Mouse (Mus musculus) liver, embryonic 16.5 days (tissue): ENCODE data around the gene 9430015G10Rik. TPM values are rescaled to one million over a fixed set of nuclear protein-coding genes. Genes with fewer than 3 reads are reported as not detected.
A peak's percentile ranks its signal among the peaks of the same experiment; 100 is the strongest.

Experiments used
- ATAC-seq: fragments of 200-750 bp; cut with Nextera tagmentation; 2 replicates; pipeline ENCODE4 v1.8.0; 2017; ENCODE audit warnings: low read depth, mild to moderate bottlenecking, moderate number of reproducible peaks, moderate library complexity
- H3K27ac ChIP-seq: fragments of 300-500 bp; sonication (generic); 2 replicates; pipeline ENCODE4 v1.5.1; 2014; ENCODE audit warnings: mild to moderate bottlenecking, low read length
- H3K27me3 ChIP-seq: fragments of 300-500 bp; sonication (generic); 2 replicates; pipeline ENCODE4 v1.6.1; 2014; ENCODE audit warnings: low read depth, low read length, mixed read lengths; ENCODE audit not compliant: control insufficient read depth, insufficient read depth
- H3K36me3 ChIP-seq: fragments of 300-500 bp; sonication (generic); 2 replicates; pipeline ENCODE4 v1.6.1; 2014; ENCODE audit warnings: mild to moderate bottlenecking; ENCODE audit not compliant: control insufficient read depth, insufficient read depth
- H3K4me1 ChIP-seq: fragments of 300-500 bp; sonication (generic); 2 replicates; pipeline ENCODE4 v1.6.1; 2014; ENCODE audit warnings: low read depth, low read length, mixed read lengths; ENCODE audit not compliant: control insufficient read depth
- H3K4me2 ChIP-seq: fragments of 300-500 bp; sonication (generic); 2 replicates; pipeline ENCODE4 v1.6.1; 2014; ENCODE audit warnings: low read depth, low read length, mixed read lengths
- H3K4me3 ChIP-seq: fragments of 300-500 bp; sonication (generic); 2 replicates; pipeline ENCODE4 v1.5.1; 2014; ENCODE audit warnings: low read depth, mild to moderate bottlenecking, low read length
- H3K9ac ChIP-seq: fragments of 300-500 bp; sonication (generic); 2 replicates; pipeline ENCODE4 v1.6.1; 2014; ENCODE audit warnings: low read depth, low read length
- H3K9me3 ChIP-seq: fragments of 300-500 bp; sonication (generic); replicated peaks from 2 replicates; pipeline ENCODE4 v1.6.1; 2016; ENCODE audit warnings: low read length; ENCODE audit not compliant: control insufficient read depth
- WGBS: fragments of 180-500 bp; shearing (Covaris S2); extraction: QIAGEN DNeasy Blood & Tissue Kit; methylation state at CpG from one replicate; pipeline ENCODE4 v1.1.7; 2014; ENCODE audit not compliant: insufficient replicate concordance; 5-methylcytosine and 5-hydroxymethylcytosine counted together
- polyA plus RNA-seq: library from polyadenylated mRNA; unstranded; fragments of >200 nt; fragmentation: Nextera tagmentation; extraction: Ambion mirVana; gene quantifications from 2 replicates; pipeline ENCODE4 v1.2.1, GENCODE M21; 2015

9430015G10Rik gene
- polyA plus RNA-seq, 1 experiment from 2014 or later, result 13.4 TPM

GRCm38 (mm10) chr4:156076911-156077382 lies 32.8 kb upstream of the 9430015G10Rik start:
- H3K9ac ChIP-seq, result no peak overlapping the region; the same call in 1 of the 2 replicates
- 9% methylated on average over 8 of the region's 8 CpGs for WGBS
- ATAC-seq, result no peak; the same call in 1 of the 2 replicates
- no peaks in the 10 kb centered on the region for H3K9me3 ChIP-seq
- H3K27ac ChIP-seq, result no peak overlapping the region
- peak overlapping the region; percentile 55 for H3K4me3 ChIP-seq
- peaks cover 10% of the 10 kb centered on the region for H3K4me1 ChIP-seq
- H3K27me3 ChIP-seq, result peaks cover 13% of the 10 kb centered on the region
- peak overlapping the region; percentile 70 for H3K4me2 ChIP-seq
- no peaks in the 10 kb centered on the region for H3K36me3 ChIP-seq

- H3K36me3 ChIP-seq, result no peaks in the 10 kb centered on the region
- no peak overlapping the region for H3K27ac ChIP-seq
- H3K9ac ChIP-seq, result peak overlapping the region; percentile 48
- peak overlapping the region; percentile 70 for H3K4me2 ChIP-seq
- peak; percentile 57 for ATAC-seq
- peaks cover 13% of the 10 kb centered on the region for H3K27me3 ChIP-seq
- WGBS, result 1% methylated on average over 58 of the region's 58 CpGs
- peak overlapping the region; percentile 55 for H3K4me3 ChIP-seq
- no peaks in the 10 kb centered on the region for H3K9me3 ChIP-seq
- H3K4me1 ChIP-seq, result peaks cover 10% of the 10 kb centered on the region
Observed at GRCm38 (mm10) chr4:156077499-156078301, 32.1 kb upstream of the 9430015G10Rik start.

- no peak overlapping the region for H3K4me3 ChIP-seq
- H3K4me1 ChIP-seq, result peaks cover 4% of the 10 kb centered on the region; the same call in 1 of the 2 replicates
- H3K9ac ChIP-seq, result no peak overlapping the region
- H3K27me3 ChIP-seq, result peaks cover 7% of the 10 kb centered on the region
- ATAC-seq, result no peak
- no peaks in the 10 kb centered on the region for H3K9me3 ChIP-seq
- H3K27ac ChIP-seq, result no peak overlapping the region
- 41% methylated on average over 4 of the region's 4 CpGs for WGBS
- 0 out of 2 replicates have a peak overlapping the region, but pooled peaks have one; percentile 1 for H3K4me2 ChIP-seq
- H3K36me3 ChIP-seq, result no peaks in the 10 kb centered on the region
Observed at GRCm38 (mm10) chr4:156082621-156083234, 27.1 kb upstream of the 9430015G10Rik start.

GRCm38 (mm10) chr4:156083348-156083747 lies 26.4 kb upstream of the 9430015G10Rik start:
- no peaks in the 10 kb centered on the region for H3K9me3 ChIP-seq
- ATAC-seq, result peak; percentile 48; the same call in 1 of the 2 replicates
- H3K27me3 ChIP-seq, result peaks cover under 1% of the 10 kb centered on the region
- H3K4me2 ChIP-seq, result peak overlapping the region; percentile 8; the same call in 1 of the 2 replicates
- no peaks in the 10 kb centered on the region for H3K36me3 ChIP-seq
- no peak overlapping the region for H3K9ac ChIP-seq
- no peak overlapping the region for H3K4me3 ChIP-seq
- 67% methylated on average over 5 of the region's 5 CpGs for WGBS
- peak overlapping the region; percentile 4; the same call in 1 of the 2 replicates for H3K27ac ChIP-seq
- H3K4me1 ChIP-seq, result no peaks in the 10 kb centered on the region; the same call in 1 of the 2 replicates

- H3K36me3 ChIP-seq, result no peaks in the 10 kb centered on the region
- H3K27me3 ChIP-seq, result no peaks in the 10 kb centered on the region
- ATAC-seq, result no peak
- no peaks in the 10 kb centered on the region for H3K9me3 ChIP-seq
- 61% methylated on average over 9 of the region's 9 CpGs for WGBS
- peak overlapping the region; percentile 4; the same call in 1 of the 2 replicates for H3K27ac ChIP-seq
- no peak overlapping the region for H3K9ac ChIP-seq
- no peak overlapping the region for H3K4me3 ChIP-seq
- H3K4me2 ChIP-seq, result no peak overlapping the region
- no peaks in the 10 kb centered on the region; the same call in 1 of the 2 replicates for H3K4me1 ChIP-seq
Observed at GRCm38 (mm10) chr4:156084096-156084879, 25.5 kb upstream of the 9430015G10Rik start.

- WGBS, result 66% methylated on average over 8 of the region's 8 CpGs
- H3K4me3 ChIP-seq, result no peak overlapping the region
- no peak overlapping the region for H3K4me2 ChIP-seq
- no peak overlapping the region; the same call in 1 of the 2 replicates for H3K27ac ChIP-seq
- H3K9me3 ChIP-seq, result no peaks in the 10 kb centered on the region
- no peak for ATAC-seq
- no peaks in the 10 kb centered on the region for H3K27me3 ChIP-seq
- no peaks in the 10 kb centered on the region for H3K36me3 ChIP-seq
- no peak overlapping the region for H3K9ac ChIP-seq
- H3K4me1 ChIP-seq, result no peaks in the 10 kb centered on the region; the same call in 1 of the 2 replicates
Observed at GRCm38 (mm10) chr4:156085256-156085655, 24.5 kb upstream of the 9430015G10Rik start.

- WGBS, result 7% methylated on average over 5 of the region's 5 CpGs
- no peak for ATAC-seq
- no peak overlapping the region for H3K4me2 ChIP-seq
Observed at GRCm38 (mm10) chr4:156087398-156088087, 22.2 kb upstream of the 9430015G10Rik start.

GRCm38 (mm10) chr4:156091236-156091635 lies 18.5 kb upstream of the 9430015G10Rik start:
- no peak overlapping the region for H3K4me3 ChIP-seq
- H3K4me2 ChIP-seq, result no peak overlapping the region
- H3K9ac ChIP-seq, result no peak overlapping the region
- WGBS, result 52% methylated on average over 1 of the region's 1 CpGs
- H3K9me3 ChIP-seq, result no peaks in the 10 kb centered on the region
- ATAC-seq, result peak; percentile 88
- no peak overlapping the region for H3K27ac ChIP-seq
- H3K27me3 ChIP-seq, result no peaks in the 10 kb centered on the region
- no peaks in the 10 kb centered on the region for H3K36me3 ChIP-seq
- H3K4me1 ChIP-seq, result peaks cover 11% of the 10 kb centered on the region

More at GRCm38 (mm10) chr4:156087398-156088087, 22.2 kb upstream of the 9430015G10Rik start:
- Histone ChIP-seq H3K27me3 (no peaks in the 10 kb centered on the region), H3K9ac (no peak overlapping the region), H3K4me1 (peaks cover 6% of the 10 kb centered on the region; the same call in 1 of the 2 replicates), H3K27ac (no peak overlapping the region), H3K36me3 (no peaks in the 10 kb centered on the region), H3K4me3 (no peak overlapping the region), H3K9me3 (no peaks in the 10 kb centered on the region)
